Mouse (Mus musculus) ES-Bruce4 (cell line): ENCODE results near the gene Rspry1.

Experiments used
- EP300 ChIP-seq: IDR thresholded peaks from 2 replicates; pipeline ENCODE4 v1.6.1; 2011; ENCODE audit warnings: low read depth, low read length; ENCODE audit not compliant: insufficient read depth
- POLR2A ChIP-seq: IDR thresholded peaks from one replicate; pipeline ENCODE4 v1.8.1; 2011; ENCODE audit warnings: low read length; ENCODE audit not compliant: insufficient read depth

DNA sequence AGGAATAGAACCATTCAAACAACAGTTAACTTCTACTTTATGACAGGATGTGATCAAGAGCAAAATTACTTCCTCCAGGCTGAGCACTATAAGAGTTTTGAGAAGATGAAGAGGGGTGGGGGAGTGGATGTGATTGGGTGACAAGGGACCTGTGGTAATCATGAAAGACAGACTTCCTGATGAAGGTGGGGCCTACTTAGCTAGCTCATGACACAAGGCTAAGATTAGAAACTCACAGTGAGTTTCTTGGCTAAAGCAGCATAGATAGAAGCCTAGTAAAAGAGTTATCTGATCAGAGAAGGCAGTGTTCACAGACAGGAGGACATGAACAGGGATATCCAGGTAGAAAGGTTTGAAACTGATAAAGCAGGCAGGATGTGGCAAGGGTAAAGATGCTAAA lies 32.5 kb downstream of the Rspry1 start:
- TF ChIP-seq EP300 = no peak
- TF ChIP-seq POLR2A = no peak
